Mouse (Mus musculus): ENCODE results near the gene Dhx40. TPM values are rescaled to one million over a fixed set of nuclear protein-coding genes. Genes with fewer than 3 reads are reported as not detected.
"Not testable (repeated sequence)": the region's sequence is repeated elsewhere in the genome, so short reads cannot be mapped to it uniquely, and the experiment has no call there.

The Dhx40 gene
- polyA plus RNA-seq, 1 experiment from 2014 or later = 30.5 TPM

DNA sequence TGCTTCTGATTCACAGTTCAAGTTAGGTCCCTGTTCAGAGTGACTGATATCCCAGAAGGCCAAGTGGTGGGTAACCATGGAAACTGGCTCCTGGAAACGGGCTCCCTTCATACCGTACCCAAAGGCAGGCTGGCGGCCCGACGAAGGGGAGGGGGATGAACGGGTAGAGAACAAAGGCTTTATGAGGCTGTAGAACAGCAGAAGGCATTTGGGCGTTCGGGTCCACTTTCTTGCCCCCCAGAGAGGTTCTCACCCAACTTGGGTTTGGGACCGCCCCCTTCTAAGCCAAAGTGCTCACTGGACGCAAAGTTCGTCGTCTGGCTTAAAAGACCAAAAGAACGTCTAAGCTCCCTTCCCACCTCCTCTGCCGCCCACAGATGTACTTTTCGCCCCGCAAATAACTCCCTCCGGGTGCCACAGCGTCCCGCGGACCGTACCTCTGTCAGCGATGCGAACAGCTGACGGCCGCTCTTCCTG, 507 bp downstream of the Dhx40 start:
- Histone ChIP-seq H3K9me3 (ENCODE audit: control insufficient read depth, low read length) (no peaks in the 10 kb centered on the region), H3K9ac (replicated peaks; ENCODE audit: low read depth, low read length) (peak overlapping the region; percentile 75), H3K4me3 (replicated peaks; ENCODE audit: low read length) (peak overlapping the region; percentile 99), H3K27me3 (replicated peaks; ENCODE audit: control insufficient read depth, insufficient read depth, low read length) (no peaks in the 10 kb centered on the region), H3K36me3 (ENCODE audit: control insufficient read depth, insufficient read depth) (peaks cover 7% of the 10 kb centered on the region), H3K4me1 (replicated peaks; ENCODE audit: control insufficient read depth, insufficient read depth, low read length) (peaks cover 5% of the 10 kb centered on the region), H3K27ac (ENCODE audit: low read length) (peak overlapping the region; percentile 84), H3K4me2 (ENCODE audit: low read length) (peak overlapping the region; percentile 87)
- 0% methylated on average over 25 of the region's 25 CpGs for WGBS
- ATAC-seq = peak; percentile 94

DNA sequence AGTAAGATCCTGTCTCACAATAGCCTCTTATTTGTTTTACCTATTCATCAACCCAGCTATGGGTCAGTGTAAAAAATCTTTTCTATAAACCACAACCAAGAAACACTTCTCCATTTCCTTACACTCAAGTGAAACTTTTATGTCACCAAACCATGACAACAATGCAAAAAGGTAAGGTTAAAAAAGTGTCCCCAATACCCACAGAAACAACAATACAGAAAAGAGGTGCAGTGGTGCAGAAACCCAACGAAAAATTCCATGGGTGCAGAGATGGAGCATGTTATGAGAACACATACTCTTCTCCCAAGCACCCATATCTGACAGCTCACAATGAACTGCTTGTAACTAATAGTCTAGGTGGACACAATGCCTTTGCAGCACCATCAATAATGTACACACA, 13.4 kb downstream of the Dhx40 start:
- Histone ChIP-seq H3K4me3 (replicated peaks; ENCODE audit: low read length) (no peak overlapping the region), H3K4me2 (ENCODE audit: low read length) (no peak overlapping the region), H3K9me3 (ENCODE audit: control insufficient read depth, low read length) (no peaks in the 10 kb centered on the region), H3K4me1 (replicated peaks; ENCODE audit: control insufficient read depth, insufficient read depth, low read length) (no peaks in the 10 kb centered on the region), H3K36me3 (ENCODE audit: control insufficient read depth, insufficient read depth) (peaks cover 6% of the 10 kb centered on the region; the same call in 1 of the 2 replicates), H3K27me3 (replicated peaks; ENCODE audit: control insufficient read depth, insufficient read depth, low read length) (no peaks in the 10 kb centered on the region), H3K27ac (ENCODE audit: low read length) (no peak overlapping the region), H3K9ac (replicated peaks; ENCODE audit: low read depth, low read length) (no peak overlapping the region)
- ATAC-seq = no peak
- WGBS = 84% methylated on average over 1 of the region's 1 CpGs

DNA sequence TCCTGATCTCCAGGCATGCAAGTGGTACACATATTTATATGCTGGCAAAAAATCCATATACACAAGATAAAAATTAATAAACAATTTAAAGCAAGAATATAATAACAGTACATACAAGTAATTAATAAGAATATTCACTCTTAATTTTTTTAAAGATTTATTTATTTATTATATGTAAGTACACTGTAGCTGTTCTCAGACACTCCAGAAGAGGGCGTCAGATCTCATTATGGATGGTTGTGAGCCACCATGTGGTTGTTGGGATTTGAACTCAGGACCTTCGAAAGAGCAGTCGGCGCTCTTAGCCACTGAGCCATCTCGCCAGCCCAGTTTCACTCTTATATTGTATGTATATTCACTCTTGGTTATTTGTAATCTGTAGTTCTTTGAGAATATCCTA, 20.1 kb downstream of the Dhx40 start:
- H3K27ac ChIP-seq (ENCODE audit: low read length); H3K9ac ChIP-seq (replicated peaks; ENCODE audit: low read depth, low read length); H3K4me1 ChIP-seq (replicated peaks; ENCODE audit: control insufficient read depth, insufficient read depth, low read length); H3K27me3 ChIP-seq (replicated peaks; ENCODE audit: control insufficient read depth, insufficient read depth, low read length); H3K4me2 ChIP-seq (ENCODE audit: low read length); ATAC-seq; H3K9me3 ChIP-seq (ENCODE audit: control insufficient read depth, low read length); H3K4me3 ChIP-seq (replicated peaks; ENCODE audit: low read length): not testable (repeated sequence)
- H3K36me3 ChIP-seq (ENCODE audit: control insufficient read depth, insufficient read depth) = peaks cover 25% of the 10 kb centered on the region
- 94% methylated on average over 5 of the region's 5 CpGs for WGBS

DNA sequence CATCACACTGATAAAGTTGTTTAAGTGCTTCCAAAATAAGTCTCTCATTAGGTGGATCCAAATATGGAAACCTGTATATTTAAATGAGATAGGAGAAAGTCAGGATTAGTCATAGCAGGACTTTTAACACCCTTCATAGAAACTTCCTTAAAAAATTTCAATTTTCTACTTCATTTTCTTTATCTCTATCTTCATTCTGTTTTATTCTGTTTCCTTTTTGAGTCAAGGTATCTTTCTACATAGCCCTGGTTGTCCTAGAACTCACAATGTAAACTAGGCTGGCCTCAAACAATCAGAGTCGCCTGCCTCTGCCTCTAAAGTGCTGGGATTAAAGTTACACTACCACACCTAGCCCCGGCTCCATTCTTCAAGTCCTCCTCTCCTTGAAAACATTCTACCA, 21.8 kb downstream of the Dhx40 start:
- H3K4me3 ChIP-seq (replicated peaks; ENCODE audit: low read length) = no peak overlapping the region
- no peak overlapping the region for H3K4me2 ChIP-seq (ENCODE audit: low read length)
- H3K9me3 ChIP-seq (ENCODE audit: control insufficient read depth, low read length) = no peaks in the 10 kb centered on the region
- no peaks in the 10 kb centered on the region for H3K4me1 ChIP-seq (replicated peaks; ENCODE audit: control insufficient read depth, insufficient read depth, low read length)
- H3K36me3 ChIP-seq (ENCODE audit: control insufficient read depth, insufficient read depth) = peaks cover 28% of the 10 kb centered on the region
- H3K27me3 ChIP-seq (replicated peaks; ENCODE audit: control insufficient read depth, insufficient read depth, low read length) = no peaks in the 10 kb centered on the region
- WGBS = 97% methylated on average over 2 of the region's 2 CpGs
- H3K9ac ChIP-seq (replicated peaks; ENCODE audit: low read depth, low read length) = no peak overlapping the region
- H3K27ac ChIP-seq (ENCODE audit: low read length) = no peak overlapping the region
- ATAC-seq = no peak

DNA sequence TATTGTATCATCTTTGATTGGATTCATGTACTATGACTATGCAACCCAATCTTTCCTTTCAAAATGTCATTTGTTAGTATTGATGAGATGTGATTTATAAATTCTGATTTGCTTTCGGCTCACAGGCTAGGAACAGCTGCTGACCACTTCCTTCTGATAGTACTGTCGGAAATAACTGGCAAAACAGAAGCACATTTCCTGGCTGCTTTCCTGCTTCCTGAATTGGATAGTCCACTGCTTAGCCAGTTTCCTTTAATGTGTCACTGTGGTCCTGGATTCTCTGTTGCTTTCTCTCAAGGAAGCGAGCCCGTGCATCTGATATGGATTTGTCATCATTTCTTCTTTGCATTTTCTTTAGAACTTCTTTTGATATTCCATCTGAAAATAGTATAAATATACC, 37.7 kb downstream of the Dhx40 start:
- H3K9me3 ChIP-seq (ENCODE audit: control insufficient read depth, low read length) = no peaks in the 10 kb centered on the region
- no peak overlapping the region for H3K4me3 ChIP-seq (replicated peaks; ENCODE audit: low read length)
- peaks cover 18% of the 10 kb centered on the region for H3K36me3 ChIP-seq (ENCODE audit: control insufficient read depth, insufficient read depth)
- 94% methylated on average over 4 of the region's 4 CpGs for WGBS
- ATAC-seq = no peak
- H3K4me1 ChIP-seq (replicated peaks; ENCODE audit: control insufficient read depth, insufficient read depth, low read length) = no peaks in the 10 kb centered on the region
- no peak overlapping the region for H3K27ac ChIP-seq (ENCODE audit: low read length)
- no peak overlapping the region for H3K9ac ChIP-seq (replicated peaks; ENCODE audit: low read depth, low read length)
- H3K27me3 ChIP-seq (replicated peaks; ENCODE audit: control insufficient read depth, insufficient read depth, low read length) = no peaks in the 10 kb centered on the region
- no peak overlapping the region for H3K4me2 ChIP-seq (ENCODE audit: low read length)

DNA sequence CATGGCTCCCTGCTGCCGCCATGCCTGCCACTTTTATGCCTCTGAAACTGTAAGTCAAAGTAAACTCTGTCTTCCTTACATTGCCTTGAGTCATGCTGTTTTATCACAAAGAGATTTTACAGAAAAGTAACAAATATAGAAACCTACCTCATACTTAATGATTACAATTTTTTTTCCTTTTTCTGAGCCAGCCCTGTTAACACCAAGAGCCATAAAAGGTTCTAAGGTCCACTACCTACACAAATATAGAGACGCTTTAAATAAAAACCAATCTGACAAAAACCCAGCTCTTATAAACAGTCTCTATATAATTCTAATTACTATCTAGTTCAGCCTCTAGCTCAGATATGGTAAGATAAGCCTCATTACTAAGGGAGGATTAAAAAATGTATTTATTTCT, 43.0 kb downstream of the Dhx40 start:
- Histone ChIP-seq H3K36me3 (ENCODE audit: control insufficient read depth, insufficient read depth) (no peaks in the 10 kb centered on the region), H3K4me1 (replicated peaks; ENCODE audit: control insufficient read depth, insufficient read depth, low read length) (no peaks in the 10 kb centered on the region), H3K27me3 (replicated peaks; ENCODE audit: control insufficient read depth, insufficient read depth, low read length) (no peaks in the 10 kb centered on the region), H3K4me3 (replicated peaks; ENCODE audit: low read length) (no peak overlapping the region), H3K27ac (ENCODE audit: low read length) (no peak overlapping the region), H3K4me2 (ENCODE audit: low read length) (no peak overlapping the region), H3K9me3 (ENCODE audit: control insufficient read depth, low read length) (no peaks in the 10 kb centered on the region), H3K9ac (replicated peaks; ENCODE audit: low read depth, low read length) (no peak overlapping the region)
- WGBS = 85% methylated on average over 2 of the region's 2 CpGs
- no peak for ATAC-seq

DNA sequence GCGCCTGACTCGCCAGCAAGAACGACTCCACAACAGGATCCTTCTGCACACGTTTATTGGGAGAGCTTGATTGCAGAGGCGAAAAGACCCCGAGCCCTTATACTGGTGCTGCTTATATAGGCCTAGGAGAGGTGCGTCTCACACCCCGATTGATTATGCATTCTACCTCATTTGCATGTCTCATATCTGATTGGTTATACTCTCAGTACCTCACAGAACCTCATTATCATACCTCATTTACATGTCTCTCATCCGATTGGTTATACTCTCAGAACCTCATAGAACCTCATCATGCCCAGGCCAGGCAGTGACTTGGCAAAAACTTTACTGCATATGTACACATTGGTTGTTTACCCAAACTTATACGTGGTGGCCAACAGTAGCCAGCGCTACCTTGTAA, 44.4 kb downstream of the Dhx40 start:
- H3K4me1 ChIP-seq (replicated peaks; ENCODE audit: control insufficient read depth, insufficient read depth, low read length); H3K27ac ChIP-seq (ENCODE audit: low read length); H3K36me3 ChIP-seq (ENCODE audit: control insufficient read depth, insufficient read depth); ATAC-seq; H3K4me3 ChIP-seq (replicated peaks; ENCODE audit: low read length); H3K9me3 ChIP-seq (ENCODE audit: control insufficient read depth, low read length); H3K9ac ChIP-seq (replicated peaks; ENCODE audit: low read depth, low read length); H3K4me2 ChIP-seq (ENCODE audit: low read length); H3K27me3 ChIP-seq (replicated peaks; ENCODE audit: control insufficient read depth, insufficient read depth, low read length): not testable (repeated sequence)
- 93% methylated on average over 11 of the region's 11 CpGs for WGBS

DNA sequence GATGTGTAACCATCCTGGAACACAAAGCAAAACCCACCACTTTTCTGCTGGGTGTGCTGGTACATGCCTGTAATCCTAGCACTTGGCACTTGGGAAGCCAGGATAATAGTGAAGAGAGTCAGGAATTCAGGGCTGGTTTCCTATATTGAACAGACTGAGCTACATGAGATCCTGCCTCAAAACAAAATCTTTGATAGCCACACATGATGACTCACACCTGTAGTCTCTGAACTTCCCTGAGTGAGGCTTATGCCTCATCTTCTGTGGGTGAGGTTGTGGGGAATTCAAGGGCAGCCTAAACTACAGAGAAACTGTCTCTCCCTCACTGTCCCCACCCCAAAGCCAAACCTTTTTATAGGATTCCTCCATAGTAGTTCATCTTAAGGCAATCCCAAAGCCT, 47.2 kb downstream of the Dhx40 start:
- Histone ChIP-seq H3K27ac (ENCODE audit: low read length) (no peak overlapping the region), H3K4me3 (replicated peaks; ENCODE audit: low read length) (no peak overlapping the region), H3K4me2 (ENCODE audit: low read length) (no peak overlapping the region), H3K27me3 (replicated peaks; ENCODE audit: control insufficient read depth, insufficient read depth, low read length) (no peaks in the 10 kb centered on the region), H3K4me1 (replicated peaks; ENCODE audit: control insufficient read depth, insufficient read depth, low read length) (peaks cover 15% of the 10 kb centered on the region), H3K9ac (replicated peaks; ENCODE audit: low read depth, low read length) (no peak overlapping the region), H3K36me3 (ENCODE audit: control insufficient read depth, insufficient read depth) (no peaks in the 10 kb centered on the region), H3K9me3 (ENCODE audit: control insufficient read depth, low read length) (no peaks in the 10 kb centered on the region)
- ATAC-seq = no peak

DNA sequence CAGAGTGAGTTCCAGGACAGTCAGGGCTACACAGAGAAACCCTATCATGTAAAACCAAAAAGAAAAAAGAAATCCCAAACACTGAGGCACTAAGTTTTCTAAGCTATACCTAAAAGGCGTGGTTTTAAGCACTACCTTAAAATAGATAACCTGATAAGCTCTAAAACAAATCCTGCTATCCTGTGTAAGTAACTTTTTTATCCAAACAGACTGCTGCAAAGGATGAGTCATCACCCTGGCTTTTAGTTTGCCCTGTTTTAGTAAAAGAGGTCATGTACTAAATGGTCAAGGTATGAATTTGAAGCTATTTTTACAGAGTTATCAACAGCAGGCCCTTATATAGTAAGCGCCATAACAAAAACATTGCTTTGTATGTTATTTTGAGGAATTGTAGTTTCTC, 47.7 kb downstream of the Dhx40 start:
- 96% methylated on average over 2 of the region's 2 CpGs for WGBS
- ATAC-seq = no peak
- no peaks in the 10 kb centered on the region for H3K9me3 ChIP-seq (ENCODE audit: control insufficient read depth, low read length)

DNA sequence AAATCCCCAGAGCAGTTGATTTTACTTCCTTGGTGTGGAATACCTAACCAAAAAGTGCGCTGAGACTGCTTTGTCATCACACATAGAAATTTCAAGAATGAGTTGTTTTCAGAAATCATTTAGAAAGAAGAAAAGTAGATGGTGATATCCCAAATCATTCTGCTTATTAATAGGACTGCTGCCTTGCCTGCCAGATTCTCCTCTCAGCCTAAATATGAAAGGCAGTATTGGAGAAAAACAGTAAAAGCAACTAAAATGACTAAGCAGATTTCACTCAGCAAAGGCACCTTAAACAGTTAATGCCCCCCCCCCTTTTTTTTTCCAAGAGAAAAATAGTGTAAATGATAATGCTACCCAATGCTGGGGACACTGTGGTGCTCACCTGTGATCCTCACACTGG, 48.3 kb downstream of the Dhx40 start:
- Histone ChIP-seq H3K36me3 (ENCODE audit: control insufficient read depth, insufficient read depth) (no peaks in the 10 kb centered on the region), H3K9me3 (ENCODE audit: control insufficient read depth, low read length) (no peaks in the 10 kb centered on the region), H3K4me3 (replicated peaks; ENCODE audit: low read length) (no peak overlapping the region), H3K27ac (ENCODE audit: low read length) (no peak overlapping the region), H3K4me2 (ENCODE audit: low read length) (no peak overlapping the region), H3K9ac (replicated peaks; ENCODE audit: low read depth, low read length) (no peak overlapping the region), H3K4me1 (replicated peaks; ENCODE audit: control insufficient read depth, insufficient read depth, low read length) (peaks cover 17% of the 10 kb centered on the region), H3K27me3 (replicated peaks; ENCODE audit: control insufficient read depth, insufficient read depth, low read length) (no peaks in the 10 kb centered on the region)
- WGBS = 84% methylated on average over 1 of the region's 1 CpGs
- ATAC-seq = no peak

More for the DNA sequence above, 47.7 kb downstream of the Dhx40 start:
- Histone ChIP-seq H3K9ac (replicated peaks; ENCODE audit: low read depth, low read length) (no peak overlapping the region), H3K36me3 (ENCODE audit: control insufficient read depth, insufficient read depth) (no peaks in the 10 kb centered on the region), H3K4me2 (ENCODE audit: low read length) (no peak overlapping the region), H3K4me3 (replicated peaks; ENCODE audit: low read length) (no peak overlapping the region), H3K27ac (ENCODE audit: low read length) (no peak overlapping the region), H3K27me3 (replicated peaks; ENCODE audit: control insufficient read depth, insufficient read depth, low read length) (no peaks in the 10 kb centered on the region), H3K4me1 (replicated peaks; ENCODE audit: control insufficient read depth, insufficient read depth, low read length) (peaks cover 17% of the 10 kb centered on the region)

All from forebrain, embryonic 16.5 days (tissue).